Mouse (Mus musculus) adrenal gland, postnatal 14 days (tissue): ENCODE measurements around the gene Zscan29. TPM values are rescaled to one million over a fixed set of nuclear protein-coding genes. Genes with fewer than 3 reads are reported as not detected.

Source experiments
- DNase-seq: peaks from one replicate; pipeline ENCODE4 v3.0.0; 2021; ENCODE audit warnings: mixed read lengths
- long read RNA-seq, 2 experiments: library from polyadenylated mRNA; stranded (forward); transcript quantifications; one replicate each; pipeline ENCODE4 v2.0.0; 2021
- total RNA-seq: library from RNA; stranded (reverse); gene quantifications from 2 replicates; pipeline ENCODE4 v1.2.3, GENCODE M21; 2021

Gene Zscan29
- total RNA-seq: 15.7 and 17.5 TPM in 2 replicates
- long read RNA-seq, experiment 1, full-length matches to known transcripts: 5 of 13 reads
- long read RNA-seq, experiment 1, partial matches to known transcripts: 7 of 13 reads
- long read RNA-seq, experiment 1, other reads (novel, unspliced or antisense): 1 of 13 reads
- long read RNA-seq, experiment 2, full-length matches to known transcripts: 5 of 15 reads
- long read RNA-seq, experiment 2, partial matches to known transcripts: 9 of 15 reads
- long read RNA-seq, experiment 2, other reads (novel, unspliced or antisense): 1 of 15 reads

DNA sequence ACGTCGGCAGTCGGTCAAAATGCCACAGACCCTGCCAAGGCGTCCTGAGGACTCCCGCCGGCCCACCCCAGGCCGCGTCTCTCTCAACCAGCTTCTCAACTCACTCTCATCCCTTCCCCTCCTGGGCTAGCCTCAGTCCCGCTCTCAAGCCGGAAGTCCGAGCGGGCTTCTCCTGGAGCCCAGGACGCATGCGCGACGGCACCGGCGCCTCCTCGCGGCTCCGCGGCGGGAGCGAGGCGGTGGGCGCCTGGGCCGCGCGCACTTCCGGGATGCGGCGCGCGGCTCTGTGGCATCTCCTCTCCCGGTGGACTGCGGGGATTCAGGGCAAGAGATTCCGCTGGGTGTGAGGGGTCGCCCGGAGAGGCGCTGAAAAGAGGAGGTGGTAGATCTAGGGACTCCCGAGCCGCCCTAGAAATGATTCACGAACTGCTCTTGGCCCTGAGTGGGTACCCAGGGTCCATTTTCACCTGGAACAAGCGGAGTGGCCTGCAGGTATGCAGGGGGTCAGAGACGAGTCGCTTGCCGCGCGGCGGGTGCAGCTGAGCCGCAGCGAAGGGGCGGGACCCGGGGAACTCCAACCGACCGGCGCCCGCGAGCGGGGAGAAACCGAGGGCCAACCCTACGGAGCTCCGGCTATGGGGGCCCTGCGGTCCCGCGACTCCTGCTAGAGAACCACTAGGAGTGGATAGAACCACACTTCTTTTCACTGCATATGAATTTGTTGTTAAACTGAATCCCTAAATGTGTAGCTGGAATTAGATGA is at the start of gene Zscan29:
TSS of gene Zscan29 (minus strand) at position 146 of the 763 bp plus-strand sequence.
- DNase-seq: peak; percentile 96

- peak; percentile 11 for DNase-seq
Measured at GRCm38 (mm10) chr2:121219994-121220393, 49.1 kb upstream of the Zscan29 start.

- no peak for DNase-seq
Measured at GRCm38 (mm10) chr2:121219177-121219576, 48.3 kb upstream of the Zscan29 start.

DNA sequence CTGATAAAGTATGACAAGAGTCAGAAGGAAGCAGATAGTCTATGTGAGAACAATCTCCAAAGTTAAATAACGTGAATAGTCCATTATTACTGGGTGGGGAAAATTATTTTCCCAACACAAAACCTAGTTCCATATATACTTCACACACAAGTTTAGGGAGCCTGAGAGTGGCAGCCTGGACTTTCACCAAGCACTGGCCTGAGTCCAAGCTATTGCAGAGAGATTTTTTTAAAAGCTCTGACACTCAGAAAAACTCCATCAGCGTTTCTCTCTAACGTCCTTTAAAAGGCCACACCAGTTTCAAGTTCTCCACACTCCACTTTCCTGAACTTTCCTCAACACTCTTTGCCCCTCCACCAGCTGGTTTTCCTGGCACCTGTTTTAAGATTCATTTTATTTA is 43.6 kb upstream of the Zscan29 start:
- peak; percentile 22 for DNase-seq

- no peak for DNase-seq
Measured at GRCm38 (mm10) chr2:121206541-121206940, 35.6 kb upstream of the Zscan29 start.

- DNase-seq: no peak
Measured at GRCm38 (mm10) chr2:121204276-121204675, 33.4 kb upstream of the Zscan29 start.

DNA sequence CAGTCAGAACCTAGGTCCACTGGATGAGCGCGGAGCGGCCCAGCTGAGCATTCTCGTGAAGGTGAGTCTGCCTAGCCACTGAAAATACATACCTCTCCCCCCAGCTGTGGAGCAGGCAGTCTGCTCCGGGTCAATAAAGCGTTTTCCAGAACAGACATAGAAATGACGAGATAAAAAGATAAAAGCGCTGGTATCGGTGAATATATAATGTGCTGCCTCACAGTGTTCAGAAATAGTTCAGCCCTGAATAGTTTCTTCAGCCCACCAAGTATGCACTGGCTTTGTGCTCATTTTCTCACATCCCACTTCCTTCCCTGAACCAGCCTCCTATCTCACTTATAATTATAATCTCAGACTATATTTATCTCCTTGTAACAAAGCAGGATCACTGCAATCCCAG is 24.5 kb upstream of the Zscan29 start:
- no peak for DNase-seq

DNA sequence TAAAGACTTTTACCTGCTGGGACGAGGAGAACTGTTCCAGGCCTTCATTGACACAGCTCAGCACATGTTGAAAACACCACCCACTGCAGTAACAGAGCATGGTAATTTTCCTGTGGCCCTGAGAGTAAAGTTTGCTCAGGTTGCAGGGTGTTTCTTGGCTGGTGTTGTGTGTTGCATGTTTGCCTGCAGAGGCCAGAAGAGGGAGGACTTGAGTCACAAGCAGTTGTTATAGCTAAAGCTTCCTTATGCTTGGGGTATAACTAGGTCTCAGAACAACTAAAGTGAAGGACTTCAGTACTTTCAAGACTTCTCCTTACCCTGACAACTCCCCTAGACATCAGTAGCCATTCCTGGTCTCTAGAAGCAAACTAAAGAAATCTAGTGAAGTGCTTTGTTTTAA is 17.6 kb upstream of the Zscan29 start:
- no peak for DNase-seq

GRCm38 (mm10) chr2:121184142-121184541 is 13.2 kb upstream of the Zscan29 start:
- no peak for DNase-seq

DNA sequence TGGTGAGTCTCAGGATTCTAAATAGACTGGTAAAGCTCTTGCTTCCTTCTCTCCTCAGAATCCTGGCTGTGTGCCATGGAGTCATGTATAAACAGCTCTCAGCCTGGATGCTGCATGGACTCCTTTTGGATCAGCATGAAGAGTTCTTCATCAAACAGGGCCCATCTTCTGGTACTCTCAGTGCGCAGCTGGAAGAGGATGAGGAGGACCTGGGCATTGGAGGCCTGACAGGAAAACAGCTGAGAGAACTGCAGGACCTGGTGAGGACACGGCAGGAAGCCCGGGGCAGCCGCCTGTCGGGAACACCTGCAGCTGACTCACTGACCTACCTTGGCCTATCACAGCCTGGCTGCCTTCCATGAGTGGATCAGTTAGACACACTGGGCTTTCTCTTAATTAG is 12.5 kb upstream of the Zscan29 start:
- DNase-seq: no peak

- no peak for DNase-seq
Measured at GRCm38 (mm10) chr2:121178828-121179479, 8.0 kb upstream of the Zscan29 start.

DNA sequence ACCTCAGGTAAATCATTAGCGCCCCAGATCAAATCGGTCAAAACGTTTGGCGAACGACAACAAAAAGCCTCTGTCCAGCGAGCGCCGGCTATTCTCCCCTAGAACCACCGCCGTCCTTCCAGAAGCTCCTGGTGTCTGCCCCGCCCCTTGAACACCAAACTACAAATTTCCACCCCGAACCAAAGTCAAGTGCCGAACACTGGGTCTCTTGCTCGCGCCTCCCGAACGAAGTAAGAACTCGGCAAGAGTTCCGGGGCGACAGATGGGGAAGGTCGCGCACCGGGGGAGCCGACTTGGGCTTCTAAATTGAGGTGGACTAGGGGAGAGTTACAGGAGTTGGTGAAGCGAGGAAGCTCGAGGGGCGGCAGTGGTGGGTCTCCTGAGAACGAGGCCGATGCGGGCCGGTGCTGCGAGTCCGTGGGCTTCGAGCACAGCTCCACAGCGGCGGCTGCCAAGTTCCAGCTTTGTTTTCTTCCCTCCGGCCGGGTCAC is 399 bp downstream of the Zscan29 start, which contains the start of gene Tubgcp4:
TSS of gene Tubgcp4 (plus strand) at position 174 of the 491 bp plus-strand sequence.
- DNase-seq: peak; percentile 66

GRCm38 (mm10) chr2:121169902-121170301 is 1.0 kb downstream of the Zscan29 start:
- DNase-seq: peak; percentile 70

GRCm38 (mm10) chr2:121169173-121169572 is 1.8 kb downstream of the Zscan29 start:
- DNase-seq: no peak

DNA sequence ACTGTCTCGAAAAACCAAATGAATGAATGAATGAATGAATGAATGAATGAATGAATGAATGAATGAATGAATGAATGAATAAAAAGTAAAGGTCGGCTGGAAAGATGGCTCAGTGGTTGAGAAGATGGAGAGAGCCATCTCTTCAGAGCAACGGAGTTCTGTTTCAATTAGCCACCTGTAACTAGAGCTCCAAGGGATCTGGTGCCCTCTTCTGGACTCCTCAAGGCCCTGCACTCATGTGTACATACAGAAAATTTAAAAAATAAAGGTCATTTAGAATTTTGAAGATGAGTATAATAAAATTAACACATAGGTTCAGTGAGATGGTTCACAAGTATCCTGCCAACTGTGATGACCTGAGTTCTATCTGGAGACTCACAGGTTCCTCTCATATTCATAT is 17.8 kb downstream of the Zscan29 start:
- no peak for DNase-seq

GRCm38 (mm10) chr2:121149679-121150078 is 21.2 kb downstream of the Zscan29 start:
- no peak for DNase-seq

- no peak for DNase-seq
Measured at GRCm38 (mm10) chr2:121142415-121142814, 28.5 kb downstream of the Zscan29 start.

DNA sequence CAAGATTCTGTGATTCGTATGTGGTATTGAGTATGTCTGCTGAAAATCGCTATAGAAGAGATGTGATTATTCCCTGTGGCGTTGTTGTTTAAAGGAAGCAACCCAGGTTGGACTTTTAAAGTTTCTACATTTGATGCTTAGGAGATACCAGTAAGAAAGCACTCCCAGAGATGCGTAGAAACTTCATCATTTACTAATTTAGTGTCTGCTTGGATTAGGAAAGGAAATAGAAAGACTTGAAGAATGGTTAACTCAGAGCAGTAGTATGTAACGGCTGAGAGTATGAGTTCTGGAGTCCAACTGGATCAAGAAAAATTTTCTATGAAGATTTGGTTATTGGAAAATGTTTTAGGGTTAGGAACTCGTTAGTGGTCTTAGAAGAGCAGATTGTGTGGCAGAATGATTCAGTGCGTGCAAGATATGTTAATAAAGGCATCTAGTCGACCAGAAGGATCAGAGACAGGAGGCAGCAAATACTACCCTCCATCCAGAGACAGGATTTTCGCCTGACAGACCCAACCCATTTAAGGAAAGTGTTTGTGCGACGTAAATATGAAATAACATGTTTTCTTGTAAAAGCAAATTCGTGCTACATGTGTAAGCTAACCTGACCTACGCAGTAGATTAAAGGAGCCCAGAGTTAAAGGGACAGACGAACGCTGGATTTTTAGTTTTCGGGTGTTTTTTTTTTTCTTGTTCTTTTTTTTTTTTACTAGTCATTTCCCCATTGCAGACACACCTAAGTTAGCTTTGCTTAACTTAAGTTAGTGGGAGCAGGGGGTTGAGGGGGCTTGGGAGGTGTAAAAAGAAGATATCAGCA is 29.5 kb downstream of the Zscan29 start:
- DNase-seq: no peak

- peak; percentile 94 for DNase-seq
Measured at GRCm38 (mm10) chr2:121140018-121140882, 30.7 kb downstream of the Zscan29 start, which contains the start of the genes Adal and Lcmt2. Gene Adal (plus strand): TSS chr2:121140428. Gene Lcmt2 (minus strand): TSS chr2:121140653.

GRCm38 (mm10) chr2:121139266-121140017 is 31.5 kb downstream of the Zscan29 start:
- peak; percentile 69 for DNase-seq
